Mouse (Mus musculus) heart, adult 18-20 months (tissue): ENCODE measurements at regions not wholly inside any gene's neighbourhood (a gene's known extent, or its start where the extent isn't known, plus 50 kb on each side); places are given as distances from the start of the nearest gene placed in this dataset.

Source experiments
- DNase-seq, 2 experiments: peaks; one replicate each; pipeline ENCODE4 v3.0.0; 2021 to 2022; ENCODE audit warnings: mixed read lengths in 1 of 2

GRCm38 (mm10) chrX:21644851-21645250, 69.8 kb upstream of the Slc6a14 start:
- no peak for DNase-seq

- DNase-seq: peak; percentile 27 to 37
Measured at GRCm38 (mm10) chrX:21651508-21652297, 63.0 kb upstream of the Slc6a14 start.
